Mouse (Mus musculus): Measurements from ENCODE around the gene Arsk.

DNA sequence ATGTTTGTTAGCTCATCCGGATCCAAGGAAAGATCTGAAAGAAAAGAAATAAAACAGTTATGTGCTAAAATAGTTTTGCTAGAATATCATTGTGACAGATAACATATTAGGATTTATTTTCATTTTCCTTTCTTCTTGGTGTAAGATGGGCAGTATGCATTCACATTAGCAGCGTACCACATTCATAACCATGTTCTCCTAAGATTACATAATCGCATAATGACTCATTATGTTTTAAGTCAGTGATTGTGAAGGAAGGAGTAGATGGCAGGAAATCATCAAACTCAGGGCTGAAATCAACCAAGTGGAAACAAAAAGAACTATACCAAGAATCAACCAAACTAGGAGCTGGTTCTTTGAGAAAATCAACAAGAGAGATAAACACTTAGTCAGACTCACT lies 35.9 kb downstream of the Arsk start:
- TF ChIP-seq POLR2A (IDR thresholded peaks at IDR 0.05; ENCODE audit: borderline replicate concordance, extremely low read depth, low read depth, low read length) (no peak), CTCF (IDR thresholded peaks at IDR 0.05; ENCODE audit: insufficient read depth, low read length) (no peak)

All from lung, adult 2 months (tissue).